Comparison of ENCODE assay signal across 25 mouse cellular contexts in genomic region chr16:26700440-26701103, GRCm38 (mm10).
DNase-seq lines count a peak whose midpoint lies in the region; ATAC-seq and TF ChIP-seq lines count a peak whose summit lies in the region.
"Had no signal": no experiment of that assay in that cellular context is flagged by ENCODE, and none has a peak within 500 bp of the region (broad histone marks: within the 10 kb centered on the region; RNA-seq: fewer than 3 reads in every experiment).

No protein-coding gene starts in this region.

- ATAC-seq in forebrain, postnatal 0 days, result peak; percentile 71
- ATAC-seq: activated CD4-positive, CD25-positive, alpha-beta regulatory T cell, adult 4 months; CD4-positive, CD25-positive, alpha-beta regulatory T cell, adult 4 months; forebrain, embryonic 13.5 days; forebrain, embryonic 15.5 days; Patski had no signal

- no peaks in the 10 kb centered on the region for H3K9me3 ChIP-seq in forebrain, postnatal 0 days (ENCODE audit: low read length)
- H3K9me3 ChIP-seq in forebrain, embryonic 10.5 days, result no peaks in the 10 kb centered on the region
- H3K9me3 ChIP-seq: embryonic facial prominence, embryonic 10.5 days; embryonic facial prominence, embryonic 12.5 days; forebrain, embryonic 13.5 days; forebrain, embryonic 15.5 days; G1E had no signal

- no peaks in the 10 kb centered on the region for H3K27me3 ChIP-seq in forebrain, postnatal 0 days (ENCODE audit: insufficient read depth, low read length)
- H3K27me3 ChIP-seq in forebrain, embryonic 10.5 days (ENCODE audit: poor library complexity, severe bottlenecking), result no peaks in the 10 kb centered on the region
- H3K27me3 ChIP-seq in thymus, adult 2 months (ENCODE audit: control insufficient read depth, insufficient read depth, low read length), result no peaks in the 10 kb centered on the region
- H3K27me3 ChIP-seq: CH12.LX; embryonic facial prominence, embryonic 12.5 days; forebrain, embryonic 13.5 days; forebrain, embryonic 15.5 days; Patski had no signal

- H3K4me1 ChIP-seq in forebrain, postnatal 0 days (ENCODE audit: insufficient read depth), result no peaks in the 10 kb centered on the region
- H3K4me1 ChIP-seq in forebrain, embryonic 10.5 days, result no peaks in the 10 kb centered on the region
- H3K4me1 ChIP-seq in thymus, adult 2 months (replicated peaks; ENCODE audit: control insufficient read depth, insufficient read depth, low read length), result no peaks in the 10 kb centered on the region
- H3K4me1 ChIP-seq: embryonic facial prominence, embryonic 10.5 days; embryonic facial prominence, embryonic 12.5 days; forebrain, embryonic 13.5 days; forebrain, embryonic 15.5 days had no signal

- no peak overlapping the region for H3K4me3 ChIP-seq in forebrain, postnatal 0 days (ENCODE audit: low read depth, low read length)
- no peak overlapping the region for H3K4me3 ChIP-seq in forebrain, embryonic 10.5 days
- no peak overlapping the region for H3K4me3 ChIP-seq in layer of hippocampus, adult 2 months
- H3K4me3 ChIP-seq in thymus, adult 2 months (ENCODE audit: control insufficient read depth, insufficient read depth, low read length), result no peak overlapping the region
- H3K4me3 ChIP-seq: embryonic facial prominence, embryonic 10.5 days; embryonic facial prominence, embryonic 12.5 days; forebrain, embryonic 13.5 days; forebrain, embryonic 15.5 days had no signal

- TF ChIP-seq POLR2A in thymus, adult 2 months (IDR thresholded peaks at IDR 0.05; ENCODE audit: control insufficient read depth, extremely low read depth, insufficient read depth, low read length, poor library complexity), result no peak

- DNase-seq in forebrain, postnatal 0 days, result peak; percentile 22
- DNase-seq in forebrain, embryonic 10.5 days (ENCODE audit: extremely low spot score, low spot score), result no peak
- DNase-seq in layer of hippocampus, adult 2 months (ENCODE audit: low spot score in 2 of 2), result no peak
- DNase-seq in layer of hippocampus, postnatal 10 days (ENCODE audit: low spot score in 2 of 2), result no peak
- DNase-seq in brain, adult 2 months (ENCODE audit: low read depth, low spot score), result peak; percentile 30
- DNase-seq in telencephalon, adult 2 months (ENCODE audit: low read depth, low spot score), result peak; percentile 22
- DNase-seq in thymus, adult 2 months, result no peak
- DNase-seq: adrenal gland, adult 8-10 months; adrenal gland, postnatal 14 days; adrenal gland, postnatal 36 days; B cell, adult 2 months; cerebellum, adult 11-12 months; cerebellum, adult 2 months; cerebellum, adult 9-10 months; cerebellum, postnatal 10 days; cerebellum, postnatal 25 days had no signal

- H3K27ac ChIP-seq in forebrain, postnatal 0 days (ENCODE audit: low read depth, low read length), result no peak overlapping the region
- H3K27ac ChIP-seq in forebrain, embryonic 10.5 days, result no peak overlapping the region
- peak overlapping the region; percentile 48 for H3K27ac ChIP-seq in layer of hippocampus, adult 2 months
- no peak overlapping the region for H3K27ac ChIP-seq in thymus, adult 2 months (ENCODE audit: control insufficient read depth, insufficient read depth, low read length)
- H3K27ac ChIP-seq: embryonic facial prominence, embryonic 10.5 days; embryonic facial prominence, embryonic 12.5 days; forebrain, embryonic 13.5 days; forebrain, embryonic 15.5 days had no signal

- no peak for TF ChIP-seq CTCF in forebrain, postnatal 0 days (IDR thresholded peaks at IDR 0.05; ENCODE audit: low read depth)
- TF ChIP-seq CTCF in layer of hippocampus, adult 2 months (conservative IDR thresholded peaks at IDR 0.05), result no peak
- TF ChIP-seq CTCF in thymus, adult 2 months (IDR thresholded peaks at IDR 0.05; ENCODE audit: borderline replicate concordance, control insufficient read depth, extremely low read depth, insufficient read depth, low read length, poor library complexity), result no peak

- no peak overlapping the region for H3K9ac ChIP-seq in forebrain, postnatal 0 days
- H3K9ac ChIP-seq: embryonic facial prominence, embryonic 12.5 days; forebrain, embryonic 13.5 days; forebrain, embryonic 15.5 days had no signal

- no peaks in the 10 kb centered on the region for H3K36me3 ChIP-seq in forebrain, postnatal 0 days (ENCODE audit: insufficient read depth)
- H3K36me3 ChIP-seq in forebrain, embryonic 10.5 days (replicated peaks), result no peaks in the 10 kb centered on the region
- no peaks in the 10 kb centered on the region for H3K36me3 ChIP-seq in thymus, adult 2 months (ENCODE audit: control insufficient read depth, insufficient read depth, low read length)
- H3K36me3 ChIP-seq: embryonic facial prominence, embryonic 10.5 days; embryonic facial prominence, embryonic 12.5 days; forebrain, embryonic 15.5 days; G1E had no signal

- H3K4me2 ChIP-seq in forebrain, postnatal 0 days (ENCODE audit: low read depth), result no peak overlapping the region
- H3K4me2 ChIP-seq: embryonic facial prominence, embryonic 12.5 days; forebrain, embryonic 13.5 days; forebrain, embryonic 15.5 days had no signal

- WGBS in forebrain, postnatal 0 days, result 68% methylated on average over 8 of the region's 8 CpGs
- 90% methylated on average over 8 of the region's 8 CpGs for WGBS in forebrain, embryonic 10.5 days
- 96% methylated on average over 8 of the region's 8 CpGs for WGBS in thymus, adult 2 months

Comparison
In these comparisons a context has a peak if more than half of its experiments do, and no peak if none do; other contexts are left out.
1. DNase-seq: peak in forebrain, postnatal 0 days (single experiment), brain, adult 2 months (single experiment) and telencephalon, adult 2 months (single experiment); none in forebrain, embryonic 10.5 days (single experiment), layer of hippocampus, adult 2 months (0 of 2), layer of hippocampus, postnatal 10 days (0 of 2) and thymus, adult 2 months (single experiment).